In the genomic region with DNA sequence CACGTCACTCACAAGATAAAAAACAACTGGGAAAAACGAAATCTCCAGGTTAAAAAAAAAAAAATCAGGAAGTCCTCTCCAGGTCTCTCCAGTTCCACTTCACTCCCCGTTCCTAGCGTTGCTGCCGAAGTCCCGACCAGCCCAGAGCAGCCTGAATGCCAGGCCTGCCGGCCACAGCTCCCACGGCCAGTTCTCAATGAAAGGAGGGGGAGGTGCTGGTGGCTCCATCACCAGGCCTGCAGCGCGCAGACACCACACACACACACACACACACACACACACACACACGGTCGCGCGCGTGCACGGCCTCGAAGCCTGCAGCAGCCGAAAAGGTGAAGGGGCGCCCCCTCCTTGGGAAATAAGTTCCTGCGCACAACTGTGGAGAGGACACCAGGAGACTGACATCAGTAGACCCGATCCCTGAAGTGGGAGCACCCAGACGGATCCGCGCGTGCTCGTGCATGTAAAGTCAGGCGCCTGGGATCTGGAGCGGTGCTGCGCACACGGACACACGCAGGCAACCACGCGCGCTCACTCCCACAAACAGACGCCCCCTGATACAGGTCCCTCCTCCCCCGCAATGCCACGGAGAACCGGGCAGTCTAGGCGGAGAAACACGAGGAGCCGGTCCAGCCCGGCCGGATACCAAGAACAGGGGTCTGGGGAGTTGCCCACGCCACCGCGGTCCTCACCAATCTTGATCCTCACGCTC, we compare ENCODE assay signal across 8 mouse cellular contexts. TPM values are rescaled to one million over a fixed set of nuclear protein-coding genes. Genes with fewer than 3 reads are reported as not detected.
DNase-seq lines count a peak whose midpoint lies in the region; ATAC-seq and TF ChIP-seq lines count a peak whose summit lies in the region.

No protein-coding gene starts in this region.

- no peaks in the 10 kb centered on the region for H3K9me3 ChIP-seq in erythroblast, embryonic 14.5 days (ENCODE audit: control insufficient read depth, low read length)
- H3K9me3 ChIP-seq in limb, embryonic 13.5 days, result no peaks in the 10 kb centered on the region
- no peaks in the 10 kb centered on the region for H3K9me3 ChIP-seq in midbrain, embryonic 14.5 days (ENCODE audit: control insufficient read depth, low read length)

- ATAC-seq in erythroblast, adult 5-6 weeks (replicated peaks; ENCODE audit: low FRiP score, poor library complexity, severe bottlenecking), result no peak
- peak; percentile 45 for ATAC-seq in limb, embryonic 13.5 days (ENCODE audit: low FRiP score, low read depth)
- ATAC-seq in midbrain, embryonic 14.5 days (ENCODE audit: low FRiP score, low TSS enrichment), result peak; percentile 78

- H3K27ac ChIP-seq in kidney, adult 2 months (ENCODE audit: insufficient read depth, low read depth, low read length), result peak overlapping the region; percentile 17
- H3K27ac ChIP-seq in limb, embryonic 13.5 days, result peak overlapping the region; percentile 75
- H3K27ac ChIP-seq in midbrain, embryonic 14.5 days (replicated peaks; ENCODE audit: low read depth, low read length), result peak overlapping the region; percentile 86

- H3K27me3 ChIP-seq in erythroblast, embryonic 14.5 days (ENCODE audit: control insufficient read depth), result peaks cover 18% of the 10 kb centered on the region
- H3K27me3 ChIP-seq in kidney, adult 2 months (replicated peaks; ENCODE audit: control insufficient read depth, insufficient read depth, low read length), result no peaks in the 10 kb centered on the region
- H3K27me3 ChIP-seq in limb, embryonic 13.5 days, result peaks cover 25% of the 10 kb centered on the region
- no peaks in the 10 kb centered on the region for H3K27me3 ChIP-seq in midbrain, embryonic 14.5 days (ENCODE audit: control insufficient read depth, insufficient read depth, low read length)

- H3K9ac ChIP-seq in limb, embryonic 13.5 days, result peak overlapping the region; percentile 74
- H3K9ac ChIP-seq in midbrain, embryonic 14.5 days (replicated peaks; ENCODE audit: low read length), result peak overlapping the region; percentile 73

- no peaks in the 10 kb centered on the region for H3K36me3 ChIP-seq in erythroblast, embryonic 14.5 days (ENCODE audit: control insufficient read depth)
- H3K36me3 ChIP-seq in kidney, adult 2 months (ENCODE audit: control insufficient read depth, insufficient read depth, low read length), result no peaks in the 10 kb centered on the region
- no peaks in the 10 kb centered on the region for H3K36me3 ChIP-seq in limb, embryonic 13.5 days
- no peaks in the 10 kb centered on the region for H3K36me3 ChIP-seq in midbrain, embryonic 14.5 days (ENCODE audit: control insufficient read depth, insufficient read depth, low read length)

- TF ChIP-seq CTCF in kidney, adult 2 months (conservative IDR thresholded peaks at IDR 0.05; ENCODE audit: insufficient read depth, insufficient read length, low read depth, low read length), result no peak

- under 1% methylated on average over 47 of the region's 47 CpGs for WGBS in kidney, adult 2 months
- under 1% methylated on average over 47 of the region's 47 CpGs for WGBS in limb, embryonic 13.5 days
- under 1% methylated on average over 47 of the region's 47 CpGs for WGBS in midbrain, embryonic 14.5 days

- no peak for TF ChIP-seq POLR2A in kidney, adult 2 months (IDR thresholded peaks at IDR 0.05; ENCODE audit: low read depth, low read length)

- peaks cover 53% of the 10 kb centered on the region for H3K4me1 ChIP-seq in erythroblast, embryonic 14.5 days (ENCODE audit: control insufficient read depth)
- H3K4me1 ChIP-seq in kidney, adult 2 months (ENCODE audit: control insufficient read depth, insufficient read depth, low read length), result 0 out of 2 replicates have a peak, but pooled peaks cover 3% of the 10 kb centered on the region
- peaks cover 19% of the 10 kb centered on the region for H3K4me1 ChIP-seq in limb, embryonic 13.5 days
- H3K4me1 ChIP-seq in midbrain, embryonic 14.5 days (ENCODE audit: control insufficient read depth, insufficient read depth, low read length), result peaks cover 22% of the 10 kb centered on the region; the same call in 1 of the 2 replicates

- H3K4me3 ChIP-seq in erythroblast, embryonic 14.5 days (replicated peaks), result peak overlapping the region; percentile 74
- peak overlapping the region; percentile 79 for H3K4me3 ChIP-seq in kidney, adult 2 months (ENCODE audit: insufficient read depth, low read depth, low read length)
- peak overlapping the region; percentile 79 for H3K4me3 ChIP-seq in limb, embryonic 13.5 days
- peak overlapping the region; percentile 76 for H3K4me3 ChIP-seq in midbrain, embryonic 14.5 days (replicated peaks; ENCODE audit: low read depth, low read length)

- H3K4me2 ChIP-seq in limb, embryonic 13.5 days (replicated peaks), result peak overlapping the region; percentile 88
- H3K4me2 ChIP-seq in midbrain, embryonic 14.5 days (ENCODE audit: low read length), result peak overlapping the region; percentile 77

- peak; percentile 71 for DNase-seq in embryo, embryonic 10.5 days (ENCODE audit: low spot score)
- peak; percentile 73 for DNase-seq in gastrocnemius, postnatal 25 days
- DNase-seq in kidney, adult 2 months, result peak; percentile 53
- DNase-seq in midbrain, embryonic 14.5 days, result peak; percentile 87
- DNase-seq in spleen, adult 12 weeks (ENCODE audit: low spot score), result peak; percentile 54

RNA-seq across cellular contexts. Expression of gene Rasa3, which starts 0.5 kb away (rescaled TPM):
- polyA plus RNA-seq in erythroblast, embryonic 14.5 days (2012), result 0.10 and 0.12 TPM in 2 replicates
- total RNA-seq in erythroblast, adult 5-6 weeks (2015; ENCODE audit: low replicate concordance), result 4.8 and 11.7 TPM in 2 replicates
- 17.1 and 19.5 TPM in 2 replicates for total RNA-seq in erythroblast, adult 5-6 weeks (2017; ENCODE audit: low replicate concordance)
- total RNA-seq in gastrocnemius, postnatal 25 days (2021), result 1 to 10 TPM; 8.4 to 9.4 TPM
- 9.4 and 10.8 TPM in 2 replicates for polyA plus RNA-seq in kidney, adult 2 months (2012; rRNA removed)
- 20.5 and 25.3 TPM in 2 replicates for polyA plus RNA-seq in limb, embryonic 13.5 days (2015; fragmentation: Nextera tagmentation; extraction: Ambion mirVana)
- 18.4 and 26.0 TPM in 2 replicates for polyA plus RNA-seq in midbrain, embryonic 14.5 days (2014; fragmentation: Nextera tagmentation; extraction: Ambion mirVana)

RNA-seq across cellular contexts. Expression of gene Cfap97d2, which starts 28.8 kb away (rescaled TPM):
- polyA plus RNA-seq in erythroblast, embryonic 14.5 days (2012), result not detected in 2 replicates
- not detected in 2 replicates for total RNA-seq in erythroblast, adult 5-6 weeks (2015; ENCODE audit: low replicate concordance)
- total RNA-seq in erythroblast, adult 5-6 weeks (2017; ENCODE audit: low replicate concordance), result not detected in 2 replicates
- total RNA-seq in gastrocnemius, postnatal 25 days (2021), result not detected
- not detected in 2 replicates for polyA plus RNA-seq in kidney, adult 2 months (2012; rRNA removed)
- polyA plus RNA-seq in limb, embryonic 13.5 days (2015; fragmentation: Nextera tagmentation; extraction: Ambion mirVana), result not detected in 2 replicates
- polyA plus RNA-seq in midbrain, embryonic 14.5 days (2014; fragmentation: Nextera tagmentation; extraction: Ambion mirVana), result 1.6 and 2.2 TPM in 2 replicates

Comparison
In these comparisons a context has a peak if more than half of its experiments do, and no peak if none do; other contexts are left out.
1. H3K27ac ChIP-seq: peak in every context shown above with its lines; median percentile 86 in midbrain, embryonic 14.5 days; 75 in limb, embryonic 13.5 days; 17 in kidney, adult 2 months.